Mouse (Mus musculus) erythroblast, embryonic 14.5 days (primary cell): ENCODE data around the gene Aebp1.

Experiments
- GATA1 ChIP-seq: IDR thresholded peaks from 2 replicates; pipeline ENCODE4 v1.6.1; 2012; ENCODE audit warnings: low read length, inconsistent platforms, mixed read lengths
- TAL1 ChIP-seq: IDR thresholded peaks from 3 replicates; pipeline ENCODE4 v1.6.1; 2012; ENCODE audit warnings: low read length, inconsistent platforms, mixed read lengths

DNA sequence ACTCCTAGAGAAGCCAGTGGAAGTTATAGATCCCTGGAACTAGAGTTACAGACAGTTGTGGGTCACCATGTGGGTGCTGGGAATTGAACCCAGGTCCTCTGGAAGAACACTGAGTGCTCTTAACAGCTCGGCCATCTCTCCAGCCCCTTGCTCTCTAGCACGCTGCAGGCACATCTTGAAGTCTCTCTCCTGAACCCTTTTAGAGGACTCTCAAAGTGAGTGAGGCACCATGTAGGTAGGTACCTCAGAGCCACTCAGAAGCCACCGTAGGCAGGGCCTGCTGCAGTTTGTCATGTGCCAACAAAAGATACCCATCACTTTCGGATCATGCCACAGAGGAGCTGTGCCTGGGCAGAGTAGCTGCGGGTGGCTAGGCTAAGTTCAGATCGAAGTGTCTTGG lies 43.1 kb downstream of the Aebp1 start:
- TF ChIP-seq TAL1 (no peak), GATA1 (no peak)
